ENCODE assay signal across 8 mouse cellular contexts in genomic region chr11:108891111-108891870, GRCm38 (mm10). TPM values are rescaled to one million over a fixed set of nuclear protein-coding genes. Genes with fewer than 3 reads are reported as not detected.
DNase-seq lines count a peak whose midpoint lies in the region; ATAC-seq and TF ChIP-seq lines count a peak whose summit lies in the region.

No protein-coding gene starts in this region.

- peak overlapping the region; percentile 26 for H3K9ac ChIP-seq in heart, adult 2 months (ENCODE audit: low read depth, low read length)
- peak overlapping the region; percentile 46 for H3K9ac ChIP-seq in lung, embryonic 15.5 days
- peak overlapping the region; percentile 18; the same call in 1 of the 2 replicates for H3K9ac ChIP-seq in stomach, embryonic 14.5 days (replicated peaks; ENCODE audit: low read depth, low read length)

- WGBS in heart, adult 2 months = 9% methylated on average over 17 of the region's 17 CpGs
- WGBS in lung, embryonic 15.5 days = 3% methylated on average over 17 of the region's 17 CpGs
- 4% methylated on average over 17 of the region's 17 CpGs for WGBS in stomach, embryonic 14.5 days

- H3K36me3 ChIP-seq in heart, adult 2 months (ENCODE audit: control insufficient read depth, insufficient read depth, low read length) = no peaks in the 10 kb centered on the region
- no peaks in the 10 kb centered on the region for H3K36me3 ChIP-seq in lung, embryonic 15.5 days
- H3K36me3 ChIP-seq in stomach, embryonic 14.5 days (ENCODE audit: control insufficient read depth, insufficient read depth, low read length) = no peaks in the 10 kb centered on the region

- peak; percentile 87 for ATAC-seq in lung, embryonic 15.5 days (ENCODE audit: borderline replicate concordance, extremely low read depth, low FRiP score, low TSS enrichment)
- ATAC-seq in stomach, embryonic 14.5 days (ENCODE audit: insufficient number of reproducible peaks, insufficient read depth, low FRiP score, low read depth) = peak; percentile 78; the same call in 1 of the 2 replicates

- peak overlapping the region; percentile 67 for H3K4me2 ChIP-seq in lung, embryonic 15.5 days
- H3K4me2 ChIP-seq in stomach, embryonic 14.5 days (replicated peaks; ENCODE audit: low read depth, low read length) = peak overlapping the region; percentile 60

- H3K4me1 ChIP-seq in heart, adult 2 months (ENCODE audit: control insufficient read depth, insufficient read depth, low read length) = no peaks in the 10 kb centered on the region
- H3K4me1 ChIP-seq in lung, embryonic 15.5 days = peaks cover 31% of the 10 kb centered on the region
- peaks cover 10% of the 10 kb centered on the region; the same call in 1 of the 2 replicates for H3K4me1 ChIP-seq in stomach, embryonic 14.5 days (ENCODE audit: control insufficient read depth, insufficient read depth, low read length)

- peak; percentile 58 for DNase-seq in R1 (ENCODE audit: low read depth, low spot score)
- peak; percentile 88 for DNase-seq in embryo, embryonic 10.5 days (ENCODE audit: low spot score)
- peak; percentile 49 to 62 for DNase-seq in heart, adult 2 months
- DNase-seq in kidney, adult 9 months = peak; percentile 11
- no peak for DNase-seq in cerebellum, adult 18-20 months
- no peak for DNase-seq in cerebellum, adult 8-10 months

- H3K79me2 ChIP-seq in heart, adult 2 months (replicated peaks; ENCODE audit: control insufficient read depth, insufficient read depth, low read length) = no peaks in the 10 kb centered on the region

- intact Hi-C loops in heart, adult 2 months (cut with DNase I) = no loop called here

- no peaks in the 10 kb centered on the region for H3K27me3 ChIP-seq in heart, adult 2 months (ENCODE audit: control insufficient read depth, insufficient read depth, low read length)
- H3K27me3 ChIP-seq in lung, embryonic 15.5 days = no peaks in the 10 kb centered on the region
- H3K27me3 ChIP-seq in stomach, embryonic 14.5 days (ENCODE audit: control insufficient read depth, insufficient read depth, low read length) = no peaks in the 10 kb centered on the region

- no peak for TF ChIP-seq CTCF in heart, adult 2 months (IDR thresholded peaks at IDR 0.05)

- no peak for TF ChIP-seq EP300 in heart, adult 2 months (IDR thresholded peaks at IDR 0.05; ENCODE audit: insufficient read depth, low read depth, low read length)

- H3K4me3 ChIP-seq in heart, adult 2 months = peak overlapping the region; percentile 30; the same call in 1 of the 2 replicates
- peak overlapping the region; percentile 31 for H3K4me3 ChIP-seq in lung, embryonic 15.5 days
- H3K4me3 ChIP-seq in stomach, embryonic 14.5 days (ENCODE audit: low read depth, low read length) = peak overlapping the region; percentile 27

- peak overlapping the region; percentile 17; the same call in 1 of the 2 replicates for H3K27ac ChIP-seq in heart, adult 2 months
- H3K27ac ChIP-seq in lung, embryonic 15.5 days = peak overlapping the region; percentile 90
- peak overlapping the region; percentile 90 for H3K27ac ChIP-seq in stomach, embryonic 14.5 days (ENCODE audit: low read length)

- TF ChIP-seq POLR2A in heart, adult 2 months (IDR thresholded peaks at IDR 0.05; ENCODE audit: insufficient read depth, low read depth, low read length) = no peak

- H3K9me3 ChIP-seq in lung, embryonic 15.5 days = no peaks in the 10 kb centered on the region
- H3K9me3 ChIP-seq in stomach, embryonic 14.5 days (ENCODE audit: control insufficient read depth, low read depth, low read length) = no peaks in the 10 kb centered on the region

RNA-seq across cellular contexts. Expression of gene Axin2, which starts 28.9 kb away (rescaled TPM):
- 1 to 10 TPM; 3.5 to 6.6 TPM for total RNA-seq in heart, adult 2 months (2021)
- 2.7 and 2.8 TPM in 2 replicates for polyA plus RNA-seq in heart, adult 2 months (2012; rRNA removed)
- 8.4 TPM in 2 replicates for polyA plus RNA-seq in lung, embryonic 15.5 days (2015; fragmentation: Nextera tagmentation; extraction: Ambion mirVana)
- polyA plus RNA-seq in stomach, embryonic 14.5 days (2014; fragmentation: Nextera tagmentation; extraction: Ambion mirVana) = 3.9 and 7.0 TPM in 2 replicates

Comparison
In these comparisons a context has a peak if more than half of its experiments do, and no peak if none do; other contexts are left out.
1. DNase-seq: peak in R1 (single experiment), embryo, embryonic 10.5 days (single experiment), heart, adult 2 months (2 of 2) and kidney, adult 9 months (single experiment); none in cerebellum, adult 18-20 months (0 of 2) and cerebellum, adult 8-10 months (single experiment).
2. H3K27ac ChIP-seq: peak in every context shown above with its lines; median percentile 90 in lung, embryonic 15.5 days; 90 in stomach, embryonic 14.5 days; 17 in heart, adult 2 months.
3. Peak in every context shown above with its lines, with median percentiles within 50 percentile points of each other: H3K4me3 ChIP-seq and H3K9ac ChIP-seq.